Mouse (Mus musculus) stomach, postnatal 0 days (tissue): ENCODE measurements around the gene Mettl8.

Source experiments
- CTCF ChIP-seq: IDR thresholded peaks from 2 replicates; pipeline ENCODE4 v1.5.1; 2016; ENCODE audit warnings: antibody characterized with exemption, low read depth, mild to moderate bottlenecking, moderate library complexity
- EP300 ChIP-seq: optimal IDR thresholded peaks from 2 replicates; pipeline ENCODE3; 2016; ENCODE audit warnings: antibody characterized with exemption

GRCm38 (mm10) chr2:71055300-71056114 lies at the start of gene Mettl8, which contains the start of gene Dcaf17:
- TF ChIP-seq CTCF (peak; percentile 68), EP300 (no peak)
